Mouse (Mus musculus) C2C12 (cell line): ENCODE measurements around the gene Hoxc4.

Experiments
- CTCF ChIP-seq: IDR thresholded peaks from one replicate; pipeline ENCODE4 v1.5.1; 2011; ENCODE audit not compliant: control insufficient read depth, insufficient read depth, insufficient read length
- MYOG ChIP-seq: IDR thresholded peaks from one replicate; pipeline ENCODE4 v1.6.1; 2011; ENCODE audit not compliant: control insufficient read depth, insufficient read length; ENCODE audit errors: extremely low read depth

- TF ChIP-seq CTCF (no peak), MYOG (no peak)
Measured at GRCm38 (mm10) chr15:103065642-103066041, 46.9 kb downstream of the Hoxc4 start.
